In the genomic region with DNA sequence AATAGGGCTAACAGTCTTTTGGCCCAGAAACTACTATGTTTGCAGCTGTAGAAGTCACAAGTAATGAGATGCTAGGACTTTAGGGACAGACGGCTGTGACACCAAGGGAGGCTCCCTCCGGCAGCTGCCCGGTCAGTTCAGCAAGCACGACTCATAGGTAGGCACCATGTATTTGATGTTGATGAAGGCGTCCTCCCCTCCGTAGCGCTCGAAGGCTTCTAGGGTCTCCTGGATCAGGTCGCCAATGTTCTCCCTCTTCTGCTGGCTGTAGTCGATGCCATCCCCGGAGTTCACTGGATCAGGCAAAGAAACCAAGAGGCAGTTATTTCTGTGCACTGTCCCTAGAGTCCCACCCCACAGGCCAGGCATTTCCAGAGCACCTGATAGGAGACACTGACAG, we compare ENCODE assay signal across 20 mouse cellular contexts.
DNase-seq lines count a peak whose midpoint lies in the region; TF ChIP-seq lines count a peak whose summit lies in the region.
"Had no signal": no experiment of that assay in that cellular context is flagged by ENCODE, and none has a peak within 500 bp of the region (broad histone marks: within the 10 kb centered on the region; RNA-seq: fewer than 3 reads in every experiment).

No protein-coding gene starts in this region.

- DNase-seq in adrenal gland, postnatal 14 days: peak; percentile 2
- DNase-seq in adrenal gland, adult 2 months: no peak
- peak; percentile 85 for DNase-seq in heart, adult 11 months
- no peak for DNase-seq in heart, adult 8-10 months (ENCODE audit: low spot score)
- peak in 1 of 2 experiments; percentile 4 for DNase-seq in layer of hippocampus, adult 2 months (ENCODE audit: low spot score in 2 of 2)
- no peak for DNase-seq in layer of hippocampus, adult 8-10 months (ENCODE audit: low spot score in 2 of 2)
- DNase-seq: adrenal gland, postnatal 10 days; cerebellum, adult 11 months; cerebellum, adult 2 months; cerebellum, adult 9-11 months; cerebellum, postnatal 25 days; gastrocnemius, postnatal 10 days; heart, postnatal 10 days; heart, postnatal 36 days had no signal

- no peak overlapping the region for H3K4me3 ChIP-seq in layer of hippocampus, adult 2 months
- no peak overlapping the region for H3K4me3 ChIP-seq in cortical plate, adult 2 months (ENCODE audit: insufficient read depth, low read length)
- H3K4me3 ChIP-seq: forebrain, embryonic 10.5 days; heart, adult 2 months; heart, embryonic 12.5 days; heart, embryonic 15.5 days; hindbrain, embryonic 10.5 days had no signal

- peaks cover 4% of the 10 kb centered on the region for H3K4me1 ChIP-seq in cortical plate, adult 2 months (ENCODE audit: control insufficient read depth, insufficient read depth, low read length)

- peak overlapping the region; percentile 91 for H3K27ac ChIP-seq in layer of hippocampus, adult 2 months
- peak overlapping the region; percentile 72; the same call in 1 of the 2 replicates for H3K27ac ChIP-seq in cortical plate, adult 2 months (ENCODE audit: insufficient read depth, low read length)
- H3K27ac ChIP-seq: forebrain, embryonic 10.5 days; heart, adult 2 months; heart, embryonic 15.5 days; hindbrain, embryonic 10.5 days had no signal

- no peak for TF ChIP-seq CTCF in layer of hippocampus, adult 2 months (conservative IDR thresholded peaks at IDR 0.05)
- TF ChIP-seq CTCF in cortical plate, adult 2 months (IDR thresholded peaks at IDR 0.05; ENCODE audit: extremely low read depth, insufficient read depth, low read length): no peak

- TF ChIP-seq POLR2A in cortical plate, adult 2 months (IDR thresholded peaks at IDR 0.05; ENCODE audit: extremely low read depth, insufficient read depth, low read length): no peak

Comparison
In these comparisons a context has a peak if more than half of its experiments do, and no peak if none do; other contexts are left out.
1. DNase-seq: peak in adrenal gland, postnatal 14 days (single experiment) and heart, adult 11 months (single experiment); none in adrenal gland, adult 2 months (single experiment), heart, adult 8-10 months (single experiment) and layer of hippocampus, adult 8-10 months (0 of 2).